Mouse (Mus musculus) kidney, adult 11 months (tissue): Measurements from ENCODE around the gene Ppm1h.

Experiments
- DNase-seq: peaks from one replicate; pipeline ENCODE4 v3.0.0; 2022

The Ppm1h gene

GRCm38 (mm10) chr10:122747151-122747925 is 68.8 kb downstream of the Ppm1h start:
- DNase-seq = no peak

- DNase-seq = no peak
These were observed 69.9 kb downstream of the Ppm1h start for GRCm38 (mm10) chr10:122748361-122748951.

- no peak for DNase-seq
These were observed 70.5 kb downstream of the Ppm1h start for GRCm38 (mm10) chr10:122749071-122749470.

DNA sequence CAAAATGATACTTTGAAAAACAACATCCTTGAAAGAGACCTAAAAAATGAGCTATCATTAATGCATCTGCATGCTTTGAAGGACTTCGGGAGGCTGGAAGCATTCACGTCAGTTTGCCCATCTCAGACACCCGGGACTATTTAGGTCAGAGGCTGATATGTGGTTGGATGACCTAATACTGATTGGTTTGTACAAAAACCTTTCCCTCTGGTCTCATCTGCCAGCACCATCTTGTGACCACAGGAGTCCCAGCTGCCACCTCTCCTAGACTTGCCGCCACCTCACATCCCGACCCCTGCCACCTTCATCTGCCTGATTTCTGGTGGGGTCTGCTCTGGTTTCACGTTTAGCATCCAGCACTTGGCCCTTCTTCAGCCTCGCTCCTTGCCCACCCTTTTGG is 71.3 kb downstream of the Ppm1h start:
- DNase-seq = no peak

DNA sequence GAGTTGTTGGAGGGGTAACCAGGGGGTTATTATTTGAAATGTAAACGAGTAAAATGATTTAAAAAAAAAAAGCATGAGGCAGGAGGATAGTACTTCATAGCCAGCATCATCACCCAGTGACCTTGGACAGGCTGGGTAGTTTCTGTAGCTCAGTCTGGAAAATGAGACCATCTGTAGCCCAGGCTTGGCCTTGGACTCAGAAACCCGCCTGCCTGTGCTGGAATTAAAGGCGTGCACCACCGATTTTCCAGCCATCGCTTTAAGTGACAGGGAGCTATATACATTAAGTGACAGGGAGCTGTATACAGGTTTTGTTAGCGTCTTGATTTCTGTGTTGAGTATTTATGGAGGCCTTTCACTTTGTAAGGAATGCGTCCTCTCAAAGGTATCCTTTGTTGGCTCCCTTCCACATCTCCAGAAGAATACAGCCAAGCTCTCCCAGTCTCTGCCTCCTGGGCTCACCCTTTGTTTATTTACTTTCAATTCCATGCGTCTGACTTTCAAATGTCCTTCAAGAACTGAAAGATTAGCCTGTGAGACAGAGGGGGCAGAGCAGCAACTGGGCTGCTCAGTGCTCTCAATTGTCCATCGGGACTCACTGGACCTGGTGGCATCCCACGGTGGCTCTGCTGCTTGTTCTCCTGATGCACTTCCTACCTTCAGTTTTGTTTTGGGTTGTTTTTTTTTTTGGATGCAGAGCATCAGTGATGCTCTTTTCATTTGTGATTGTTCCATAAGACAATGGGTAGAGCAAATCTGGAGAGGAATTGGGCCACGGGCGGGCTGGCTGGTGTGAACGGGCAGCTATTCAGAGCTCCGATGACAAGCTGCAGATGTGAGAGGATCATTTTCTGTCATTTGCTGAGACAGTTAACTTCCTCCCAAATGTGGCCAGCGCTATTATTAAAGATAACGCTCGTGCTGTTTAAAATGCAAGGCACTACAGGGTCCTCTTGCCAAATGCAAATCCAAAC is 74.7 kb downstream of the Ppm1h start:
- no peak for DNase-seq

- no peak for DNase-seq
These were observed 75.4 kb downstream of the Ppm1h start for GRCm38 (mm10) chr10:122753924-122754307.

DNA sequence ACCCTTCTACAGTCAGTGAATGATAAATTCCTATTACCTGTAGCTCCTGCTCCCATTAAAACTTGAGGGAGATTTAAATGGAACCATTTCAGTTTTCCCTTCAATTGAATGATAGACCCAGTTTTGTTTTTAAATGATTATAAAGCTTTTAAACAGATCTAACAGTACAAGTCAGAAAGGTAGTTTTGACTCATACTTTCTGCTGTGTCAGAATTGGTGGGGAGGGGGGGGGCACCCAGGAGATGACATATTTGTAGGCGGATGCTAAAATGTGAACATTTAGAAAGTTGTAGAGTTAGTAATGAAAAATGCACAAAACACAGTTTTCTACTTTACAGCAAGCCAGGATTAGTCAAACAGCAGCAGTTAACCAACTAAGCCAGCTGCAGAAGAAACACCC is 76.4 kb downstream of the Ppm1h start:
- DNase-seq = no peak

DNA sequence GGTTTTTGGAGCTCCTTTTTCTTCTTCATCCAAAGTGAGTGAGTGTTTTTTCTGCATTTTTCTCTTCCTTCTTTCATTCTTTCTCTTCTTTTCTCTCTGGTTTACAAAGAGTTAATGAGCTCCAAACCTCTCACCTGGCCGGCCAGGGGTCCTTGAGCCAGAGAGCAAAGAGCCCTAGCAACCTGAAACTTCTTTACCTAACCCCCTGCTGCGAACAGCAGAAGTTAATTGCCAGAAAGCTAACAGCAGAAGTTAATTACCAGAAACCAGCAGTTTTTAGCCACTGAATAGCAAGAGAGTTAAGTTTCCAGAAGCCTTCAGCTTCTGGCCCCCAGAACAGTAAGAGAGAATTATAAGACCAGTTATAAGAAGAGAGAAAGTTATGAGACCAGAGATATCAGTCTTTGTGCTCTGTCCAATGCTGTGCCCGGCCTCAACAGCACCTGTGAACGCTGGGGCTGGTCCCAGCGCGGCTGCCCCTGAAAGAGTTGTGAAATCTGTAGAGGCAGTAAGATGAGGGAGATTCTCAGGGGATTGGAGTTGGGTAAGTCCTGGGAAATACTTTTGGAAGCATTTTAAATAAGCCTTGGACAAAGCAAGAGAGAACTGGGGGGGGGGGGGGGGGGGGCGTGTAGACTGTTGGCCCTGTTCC is 78.4 kb downstream of the Ppm1h start:
- DNase-seq = no peak

DNA sequence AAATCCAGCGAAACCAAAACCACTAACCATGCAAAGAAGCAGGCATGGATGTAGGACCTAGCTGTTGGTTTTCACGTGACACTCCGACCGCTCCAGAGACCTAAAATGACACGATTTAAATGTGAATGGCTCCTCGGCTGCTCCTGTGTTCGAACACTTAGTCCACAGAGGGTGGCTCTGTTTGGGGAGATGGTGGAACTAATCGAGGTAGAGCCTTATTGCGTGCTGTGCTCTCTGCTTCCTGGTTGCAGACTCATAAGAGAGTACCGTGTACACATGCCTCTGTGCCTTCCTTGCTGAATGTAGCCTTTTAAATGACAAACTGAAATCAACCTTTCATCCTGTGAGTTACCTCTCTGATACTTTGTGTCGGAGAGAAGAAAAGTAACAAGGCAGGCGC is 79.2 kb downstream of the Ppm1h start:
- DNase-seq = no peak

DNA sequence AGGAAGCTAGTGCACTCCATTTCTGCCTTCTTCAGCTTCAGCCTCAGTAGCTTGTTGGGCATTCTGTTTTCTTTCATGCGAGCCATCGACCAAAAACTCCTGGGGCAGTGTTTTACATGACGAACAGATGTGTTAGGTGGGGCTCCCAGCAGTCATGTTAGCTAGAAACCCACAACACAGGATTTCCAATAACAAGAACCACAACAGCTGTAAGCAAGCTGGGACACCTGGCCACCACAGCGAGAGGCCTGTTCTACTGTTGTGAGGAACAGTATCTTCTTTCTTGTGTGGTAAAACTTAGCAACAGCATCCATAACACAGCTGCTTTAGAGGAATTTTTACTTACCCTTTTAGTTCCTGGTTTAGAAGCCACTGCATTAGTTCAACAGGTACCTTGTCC is 79.8 kb downstream of the Ppm1h start:
- DNase-seq = no peak

GRCm38 (mm10) chr10:122759729-122760128 is 81.2 kb downstream of the Ppm1h start:
- DNase-seq = no peak

DNA sequence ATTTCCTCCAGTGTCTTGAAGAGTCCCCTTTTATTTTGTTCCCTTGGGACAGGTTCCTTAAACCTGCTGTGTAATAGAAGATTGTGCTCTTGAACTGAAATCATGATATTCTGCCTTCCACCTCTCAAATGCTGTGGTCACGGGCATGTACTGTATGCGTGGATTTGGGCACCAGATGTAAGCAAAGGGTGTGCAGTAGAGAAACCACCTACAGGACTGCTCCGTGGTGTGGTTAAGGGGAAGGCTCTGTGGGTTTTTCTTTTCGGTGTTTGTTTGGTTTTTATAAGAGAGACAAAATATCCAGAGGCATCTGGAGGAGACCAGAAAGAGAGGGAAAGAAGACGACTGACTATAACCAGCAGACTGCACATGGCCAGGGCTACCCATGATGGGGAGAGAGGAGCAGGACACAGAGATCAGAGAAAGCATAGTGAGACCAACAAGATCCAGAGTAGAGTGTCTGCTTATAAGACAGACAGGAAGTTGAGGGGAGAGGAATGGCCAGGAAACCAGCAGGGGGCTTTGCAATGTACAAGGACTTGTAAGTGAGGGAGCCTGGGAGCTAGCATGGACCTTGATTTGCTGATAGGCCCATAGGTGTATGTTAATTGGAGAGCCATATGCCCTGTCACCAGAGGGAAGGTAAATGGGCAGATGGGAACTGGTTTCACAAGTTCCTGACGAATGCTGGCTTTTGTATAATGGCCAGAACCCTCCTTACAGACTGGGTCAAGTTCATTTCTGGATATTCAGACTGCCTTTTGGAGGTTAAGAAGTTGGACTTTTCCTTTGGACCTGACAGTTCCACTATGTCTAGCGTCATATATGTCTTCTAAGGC is 82.1 kb downstream of the Ppm1h start:
- no peak for DNase-seq

DNA sequence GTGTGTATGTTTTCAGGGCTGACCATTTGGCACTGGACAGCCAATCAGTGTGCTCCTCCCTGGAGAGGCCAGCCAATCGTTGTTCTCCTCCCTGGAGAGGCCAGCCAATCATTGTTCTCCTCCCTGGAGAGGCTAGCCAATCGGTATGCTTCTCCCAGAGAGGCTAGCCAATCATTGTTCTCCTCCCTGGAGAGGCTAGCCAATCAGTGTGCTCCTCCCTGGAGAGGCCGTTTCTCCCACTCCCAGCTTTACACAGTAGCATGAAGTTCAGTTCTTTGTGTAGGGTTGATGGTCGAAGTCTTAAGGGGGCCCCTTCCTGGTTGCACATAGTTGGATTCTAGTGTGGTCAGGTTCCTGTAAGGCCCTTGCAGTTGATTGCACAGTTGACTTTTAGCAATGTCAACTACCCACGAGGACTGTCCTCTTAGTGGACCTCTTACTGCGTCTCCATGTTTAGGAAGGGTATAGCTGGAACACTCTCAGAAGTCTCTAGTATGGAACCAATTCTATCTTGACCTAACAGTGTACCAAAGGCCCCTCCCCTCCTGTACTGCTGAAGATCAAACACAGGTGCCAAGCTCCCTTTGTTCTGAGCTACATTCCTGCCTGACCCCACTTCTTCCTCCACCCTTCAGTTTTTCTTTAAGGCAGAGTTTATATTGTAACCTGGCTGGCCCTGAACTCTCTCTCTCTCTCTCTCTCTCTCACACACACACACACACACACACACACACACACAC is 84.4 kb downstream of the Ppm1h start:
- no peak for DNase-seq

DNA sequence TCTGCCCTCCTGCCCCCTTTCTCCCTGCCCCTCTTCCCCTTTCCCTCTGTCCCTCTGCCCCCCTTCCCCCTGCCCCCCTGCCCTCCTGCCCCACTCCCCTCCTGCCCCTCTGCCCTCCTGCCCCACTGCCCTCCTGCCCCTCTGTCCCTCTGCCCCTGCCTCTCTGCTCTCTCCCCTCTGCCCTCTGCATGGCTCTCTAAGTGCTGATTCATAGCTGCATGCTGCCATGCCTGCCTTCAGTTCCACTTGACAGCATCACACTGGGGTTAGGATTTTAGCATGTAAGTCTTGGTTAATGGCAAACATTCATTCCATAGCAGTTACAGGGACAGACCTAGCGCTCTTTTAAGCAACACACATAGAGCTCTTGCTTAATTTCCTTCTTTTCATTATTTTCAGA is 85.0 kb downstream of the Ppm1h start:
- peak; percentile 58 for DNase-seq

DNA sequence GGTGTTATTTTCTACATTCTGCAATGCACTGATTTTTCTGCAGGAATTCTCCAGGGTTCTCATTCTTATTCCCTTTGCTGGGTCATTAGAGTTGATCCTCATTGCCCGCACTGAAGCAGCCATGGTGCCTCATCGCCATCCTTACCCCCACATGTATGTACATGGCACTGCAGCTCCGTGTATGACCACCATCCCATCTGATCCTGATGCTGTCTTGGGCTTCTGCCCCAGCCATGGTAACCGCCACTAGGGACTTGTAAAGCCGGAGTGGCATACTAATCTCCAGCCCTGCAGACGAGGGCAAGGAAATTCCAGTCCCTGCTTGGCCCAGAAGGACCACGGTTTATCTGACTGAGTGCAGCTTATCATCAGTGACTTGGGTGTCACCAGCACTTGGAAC is 86.1 kb downstream of the Ppm1h start:
- no peak for DNase-seq

GRCm38 (mm10) chr10:122765521-122765920 is 87.0 kb downstream of the Ppm1h start:
- DNase-seq = no peak

DNA sequence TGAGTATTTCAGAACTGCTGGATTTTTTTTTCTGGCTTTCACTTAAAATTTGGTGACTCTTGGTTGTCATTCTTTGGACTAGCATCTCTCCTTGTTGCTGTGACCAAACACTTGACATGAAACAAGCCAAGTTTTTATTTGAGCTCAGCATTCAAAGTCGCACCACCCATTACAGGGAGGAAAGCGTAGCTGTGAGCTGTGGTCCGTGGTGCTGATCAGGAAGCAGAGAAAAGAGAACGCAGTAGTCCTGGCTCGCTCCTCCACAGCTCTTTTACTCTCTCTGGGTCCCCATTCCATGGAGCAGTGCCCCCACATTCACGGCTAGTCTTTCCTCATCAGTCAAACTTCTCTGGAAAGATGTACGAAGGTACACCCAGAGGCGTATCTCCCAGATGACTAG is 87.4 kb downstream of the Ppm1h start:
- DNase-seq = no peak

- DNase-seq = no peak
These were observed 89.8 kb downstream of the Ppm1h start for GRCm38 (mm10) chr10:122768204-122768892.

- no peak for DNase-seq
These were observed 90.4 kb downstream of the Ppm1h start for GRCm38 (mm10) chr10:122768893-122769341.

DNA sequence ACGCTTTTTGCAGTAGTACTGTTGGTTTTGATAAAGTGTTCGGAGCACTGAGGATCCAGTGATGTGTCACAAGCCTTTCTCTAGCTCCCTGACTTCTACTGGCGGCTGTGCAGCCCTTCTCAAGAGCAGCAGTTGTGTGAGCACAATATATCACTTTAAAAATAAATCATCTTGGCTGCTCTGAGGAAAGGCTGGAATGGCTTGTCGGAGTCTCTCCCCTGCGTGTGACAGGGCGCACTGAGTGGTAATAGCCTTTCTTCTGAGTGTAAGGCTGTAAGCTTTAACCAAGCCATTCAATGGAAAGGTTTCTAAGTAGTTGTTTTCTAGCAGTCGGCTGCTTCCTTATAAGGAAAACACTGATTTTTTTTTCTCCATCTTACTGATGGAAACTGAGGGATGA is 91.8 kb downstream of the Ppm1h start:
- DNase-seq = no peak

GRCm38 (mm10) chr10:122770987-122771386 is 92.4 kb downstream of the Ppm1h start:
- DNase-seq = no peak
